Mouse (Mus musculus): ENCODE results near the gene Abca13.
A peak's percentile ranks its signal among the peaks of the same experiment; 100 is the strongest.
"Not testable (repeated sequence)": the region's sequence is repeated elsewhere in the genome, so short reads cannot be mapped to it uniquely, and the experiment has no call there.

Abca13 gene

GRCm38 (mm10) chr11:9191555-9192131, at the start of gene Abca13:
Gene Abca13, plus strand, starts transcription at chr11:9191942.
- peak; percentile 34 for DNase-seq (ENCODE audit: extremely low spot score)

- no peak for DNase-seq (ENCODE audit: extremely low spot score)
Observed at GRCm38 (mm10) chr11:9145113-9145512, 46.6 kb upstream of the Abca13 start.

GRCm38 (mm10) chr11:9146115-9146514, 45.6 kb upstream of the Abca13 start:
- no peak for DNase-seq (ENCODE audit: extremely low spot score)

GRCm38 (mm10) chr11:9146683-9147082, 45.1 kb upstream of the Abca13 start:
- DNase-seq (ENCODE audit: extremely low spot score) = no peak

- no peak for DNase-seq (ENCODE audit: extremely low spot score)
Observed at GRCm38 (mm10) chr11:9148206-9148605, 43.5 kb upstream of the Abca13 start.

- DNase-seq (ENCODE audit: extremely low spot score) = not testable (repeated sequence)
Observed at GRCm38 (mm10) chr11:9150403-9150802, 41.3 kb upstream of the Abca13 start.

DNA sequence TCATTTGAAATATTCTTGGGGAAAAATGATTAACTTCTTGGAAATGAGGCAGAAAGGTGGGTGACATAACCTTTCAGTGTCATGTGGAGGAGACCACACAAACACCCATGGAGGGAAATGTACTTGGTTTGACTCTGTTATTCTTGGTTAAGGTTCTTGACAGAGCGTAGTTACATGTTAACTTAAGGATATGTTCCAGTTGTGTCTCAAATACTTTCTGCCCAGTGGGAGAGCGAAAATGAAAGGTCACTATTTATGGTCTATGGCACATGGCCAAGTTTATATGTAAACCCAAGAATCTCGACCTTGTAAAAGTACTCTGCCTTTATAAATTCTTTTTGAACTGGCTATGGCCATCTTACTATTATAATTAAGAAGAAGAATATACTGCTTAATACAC, 31.8 kb upstream of the Abca13 start:
- DNase-seq (ENCODE audit: extremely low spot score) = no peak

DNA sequence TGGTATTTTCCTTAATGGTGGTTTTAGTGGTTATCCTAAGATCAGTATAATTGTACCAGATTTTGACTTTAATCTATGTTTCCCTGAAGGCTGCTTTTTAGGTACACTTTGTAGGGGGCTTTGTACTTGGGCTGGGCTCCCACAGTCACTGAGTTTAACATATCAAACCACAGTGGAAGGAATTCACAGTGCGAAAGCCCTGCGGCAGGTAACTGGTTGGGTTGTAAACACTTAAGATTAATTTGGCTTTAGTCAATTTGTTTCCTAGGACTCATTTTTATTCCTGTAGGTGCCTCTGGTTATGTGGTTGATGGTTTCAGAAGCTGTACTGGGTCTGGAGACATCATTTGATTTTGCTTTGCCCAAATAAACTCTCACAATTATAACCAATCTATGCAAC, 24.4 kb upstream of the Abca13 start:
- no peak for DNase-seq (ENCODE audit: extremely low spot score)

- no peak for DNase-seq (ENCODE audit: extremely low spot score)
Observed at GRCm38 (mm10) chr11:9181477-9181876, 10.3 kb upstream of the Abca13 start.

DNA sequence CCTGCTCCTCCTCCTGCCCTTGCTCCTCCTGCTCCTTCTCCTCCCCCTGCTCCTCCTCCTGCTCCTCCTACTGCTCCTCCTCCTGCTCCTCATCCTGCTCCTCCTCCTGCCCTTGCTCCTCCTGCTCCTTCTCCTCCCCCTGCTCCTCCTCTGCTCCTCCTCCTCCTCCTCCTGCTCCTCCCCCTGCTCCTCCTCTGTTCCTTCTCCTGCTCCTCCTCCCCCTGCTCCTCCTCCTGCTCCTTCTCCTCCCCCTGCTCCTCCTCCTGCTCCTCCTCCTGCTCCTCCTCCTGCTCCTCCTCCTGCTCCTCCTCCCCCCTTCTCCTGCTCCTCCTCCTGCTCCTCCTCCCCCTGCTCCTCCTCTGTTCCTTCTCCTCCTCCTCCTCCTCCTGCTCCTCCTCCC, 2.3 kb upstream of the Abca13 start:
- DNase-seq (ENCODE audit: extremely low spot score) = not testable (repeated sequence)

DNA sequence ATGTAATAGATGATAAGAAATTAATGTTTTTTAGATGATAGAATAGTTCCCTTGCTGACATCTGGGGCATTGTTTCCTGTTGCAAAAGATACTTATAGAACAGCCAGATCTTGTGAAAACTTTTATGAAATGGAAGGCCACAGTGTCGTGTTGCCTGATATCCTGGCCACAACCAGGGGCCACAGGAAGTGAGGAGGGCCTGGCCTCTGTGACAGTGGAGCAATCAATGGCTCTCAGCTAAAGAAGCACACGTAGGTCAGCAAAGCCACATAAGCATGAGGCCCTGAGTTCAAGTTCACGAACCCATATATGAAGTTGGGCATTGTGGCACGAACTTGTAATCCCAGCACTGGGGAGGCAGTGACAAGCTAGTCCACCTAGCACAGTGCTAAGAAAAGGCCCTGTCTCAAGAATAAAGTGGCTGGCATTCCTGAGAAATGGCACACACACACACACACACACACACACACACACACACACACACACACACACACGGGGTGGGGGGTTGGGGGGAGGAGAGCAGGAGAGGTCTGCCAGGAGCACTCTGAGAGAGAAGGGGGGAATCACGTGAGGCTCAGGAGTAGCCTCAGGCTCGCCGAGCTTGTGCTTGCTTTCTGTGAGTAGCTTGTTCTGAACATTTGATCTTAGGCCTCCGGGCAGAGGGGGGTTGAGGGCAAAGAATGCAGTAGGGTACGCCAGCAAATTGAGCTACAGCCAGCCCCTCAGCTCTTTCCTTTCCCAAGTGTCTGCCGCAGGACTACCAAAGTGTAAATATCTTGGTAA, 779 bp upstream of the Abca13 start:
- DNase-seq (ENCODE audit: extremely low spot score) = no peak

DNA sequence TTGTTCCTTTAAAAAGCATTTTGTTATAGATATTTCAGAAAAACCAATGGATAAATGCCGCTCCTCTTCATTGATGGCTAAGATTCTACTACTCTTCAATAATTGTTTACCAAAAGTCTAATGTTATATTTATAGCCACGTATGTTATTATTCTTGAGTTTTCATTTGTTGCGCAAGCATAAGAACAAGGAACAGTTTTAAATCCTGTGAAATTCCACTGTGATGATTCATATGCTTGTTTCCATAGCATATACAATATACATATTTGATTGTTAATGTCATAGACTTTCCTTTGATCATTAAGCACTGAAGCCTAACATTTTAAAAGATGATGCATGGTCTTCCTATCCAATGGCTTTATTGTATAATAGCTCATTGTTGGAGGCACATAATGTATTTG, 3.1 kb downstream of the Abca13 start:
- DNase-seq (ENCODE audit: extremely low spot score) = no peak

- no peak for DNase-seq (ENCODE audit: extremely low spot score)
Observed at GRCm38 (mm10) chr11:9199868-9200267, 8.1 kb downstream of the Abca13 start.

DNA sequence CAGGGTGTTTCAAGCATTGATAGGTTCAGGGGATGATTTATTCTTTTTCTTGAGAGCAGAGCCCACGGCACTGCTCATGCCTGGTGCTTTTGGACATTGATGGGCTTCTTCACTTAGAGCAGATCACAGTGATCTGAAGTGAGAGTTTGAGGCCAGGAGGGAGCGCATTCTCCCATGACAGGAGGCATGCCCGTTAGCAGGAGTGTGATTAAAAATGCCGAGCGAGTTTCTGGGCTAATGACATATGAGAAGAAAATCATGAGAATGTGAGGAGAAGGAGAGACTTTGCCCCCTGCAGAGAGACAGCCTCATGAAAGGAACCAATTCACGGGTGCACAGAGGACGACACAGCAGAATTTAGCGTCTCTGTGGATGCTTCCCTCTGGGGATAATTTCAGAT, 19.0 kb downstream of the Abca13 start:
- no peak for DNase-seq (ENCODE audit: extremely low spot score)

DNA sequence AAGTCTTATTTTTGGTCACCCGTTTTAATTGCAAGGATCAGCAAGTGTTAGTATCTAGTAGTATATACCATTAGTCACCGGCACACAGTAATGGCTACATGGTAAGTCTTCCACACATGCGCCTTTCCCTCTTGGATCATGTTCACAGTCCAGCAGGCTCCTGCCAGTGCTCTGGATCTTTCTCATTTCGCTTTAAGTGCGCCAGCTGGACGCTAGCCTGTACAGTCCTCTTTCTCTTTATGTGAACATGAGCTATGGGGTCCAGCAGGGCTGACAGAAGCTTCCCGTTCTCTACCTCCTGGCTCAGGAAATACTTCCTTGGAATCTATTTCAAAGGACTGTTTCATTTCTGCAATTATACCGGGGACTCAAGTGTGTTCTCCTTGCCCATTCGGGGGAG, 21.8 kb downstream of the Abca13 start:
- no peak for DNase-seq (ENCODE audit: extremely low spot score)

DNA sequence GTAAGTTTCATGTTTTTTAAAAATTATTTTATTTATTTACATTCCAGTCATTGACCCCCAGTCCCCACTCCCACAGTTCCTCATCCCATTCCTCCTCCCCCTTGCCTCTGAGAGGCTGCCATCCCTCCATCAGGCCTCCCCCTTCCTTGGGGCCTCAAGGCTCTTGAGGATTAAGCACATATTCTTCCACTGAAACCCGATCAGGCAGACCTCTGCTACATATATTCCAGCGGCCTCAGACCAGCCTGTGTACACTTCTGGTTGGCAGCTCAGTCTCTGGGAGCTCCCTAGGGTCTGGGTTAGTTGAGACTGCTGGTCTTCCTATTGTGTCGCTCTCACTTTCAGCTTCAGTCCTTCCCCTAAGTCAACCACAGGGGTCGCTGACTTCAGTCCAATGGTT, 24.5 kb downstream of the Abca13 start:
- peak; percentile 12 for DNase-seq (ENCODE audit: extremely low spot score)

GRCm38 (mm10) chr11:9220501-9220900, 28.8 kb downstream of the Abca13 start:
- no peak for DNase-seq (ENCODE audit: extremely low spot score)

GRCm38 (mm10) chr11:9221646-9222045, 29.9 kb downstream of the Abca13 start:
- DNase-seq (ENCODE audit: extremely low spot score) = no peak

- no peak for DNase-seq (ENCODE audit: extremely low spot score)
Observed at GRCm38 (mm10) chr11:9226399-9226798, 34.7 kb downstream of the Abca13 start.

DNA sequence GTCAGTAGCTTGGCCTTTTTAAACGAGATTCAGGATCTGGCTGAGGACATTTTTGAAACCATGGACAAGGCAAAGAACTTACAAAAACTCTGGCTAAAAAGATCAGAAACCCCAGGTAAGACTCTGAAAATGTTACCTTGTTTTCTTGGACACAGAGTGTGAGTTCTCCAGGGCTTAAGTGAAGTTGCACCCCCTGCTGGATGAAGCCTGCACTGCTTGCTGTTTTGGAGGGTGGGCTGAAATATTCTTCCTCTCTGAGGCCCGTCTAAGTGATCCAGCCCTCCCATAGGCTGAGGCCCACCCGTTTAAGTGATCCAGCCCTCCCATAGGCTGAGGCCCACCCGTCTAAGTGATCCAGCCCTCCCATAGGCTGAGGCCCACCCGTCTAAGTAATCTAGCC, 57.9 kb downstream of the Abca13 start:
- DNase-seq (ENCODE audit: extremely low spot score) = not testable (repeated sequence)

DNA sequence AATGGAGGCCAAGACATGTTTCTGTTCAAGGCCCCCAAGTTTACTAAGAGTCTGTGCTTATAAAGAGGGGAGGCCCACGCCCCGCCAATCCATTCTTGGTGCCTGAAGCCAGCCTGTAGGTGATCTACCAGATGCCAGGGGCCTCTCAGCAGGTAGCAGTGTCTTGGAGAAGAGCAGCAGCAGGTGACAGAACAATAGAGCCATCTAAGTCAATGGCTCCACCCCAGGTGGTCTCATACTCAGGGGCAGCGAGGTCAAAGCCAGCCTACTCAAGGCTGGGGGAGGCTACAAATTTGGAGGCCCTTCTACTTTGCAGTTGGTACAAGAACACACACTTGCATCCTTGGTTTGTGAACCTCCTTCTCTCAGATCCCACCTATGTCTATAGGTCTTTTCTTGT, 71.3 kb downstream of the Abca13 start:
- not testable (repeated sequence) for DNase-seq (ENCODE audit: extremely low spot score)

GRCm38 (mm10) chr11:9269090-9269489, 77.3 kb downstream of the Abca13 start:
- DNase-seq (ENCODE audit: extremely low spot score) = no peak

DNA sequence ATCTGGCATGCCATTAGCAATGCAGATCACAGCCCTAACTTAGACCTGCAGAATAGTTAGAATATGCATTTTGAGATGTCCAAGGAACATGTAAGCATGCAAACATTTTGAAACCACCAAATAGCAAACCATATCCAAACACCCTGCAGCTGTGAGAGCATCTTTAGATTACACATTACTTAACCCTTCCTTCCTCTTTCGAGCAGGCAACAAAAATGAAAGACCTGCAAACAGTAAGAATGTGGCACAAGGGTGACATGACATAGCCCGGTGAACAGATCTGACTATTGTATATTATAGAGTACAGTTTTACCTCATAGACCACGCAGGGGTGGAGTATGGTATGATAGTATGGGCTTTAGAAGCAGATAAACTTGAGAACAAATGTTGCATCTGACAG, 93.5 kb downstream of the Abca13 start:
- no peak for DNase-seq (ENCODE audit: extremely low spot score)

DNA sequence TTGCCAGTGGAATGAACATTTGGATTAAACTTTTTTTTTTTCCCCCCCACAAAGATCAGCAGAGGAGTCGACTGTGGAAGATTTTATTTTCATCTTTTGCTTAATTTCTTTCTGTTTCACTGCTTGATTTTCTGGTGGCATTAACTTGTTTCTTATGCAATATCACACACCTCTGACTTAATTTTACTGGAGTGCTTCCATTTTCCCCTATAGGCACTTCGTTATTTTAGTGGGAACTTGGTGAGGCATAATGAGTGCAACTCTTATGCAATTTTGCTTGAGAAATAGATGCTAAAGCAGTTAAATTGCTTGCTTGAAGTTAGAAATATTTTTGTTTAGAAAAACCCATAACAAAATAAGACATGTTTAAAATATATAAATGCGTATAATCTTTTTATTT, 94.0 kb downstream of the Abca13 start:
- DNase-seq (ENCODE audit: extremely low spot score) = no peak
